In genomic region chr10:33558081-33558480, GRCm38 (mm10) we compare ENCODE assay signal across 15 mouse cellular contexts.
A peak's percentile ranks its signal among the peaks of the same experiment; 100 is the strongest.
DNase-seq lines count a peak whose midpoint lies in the region; ATAC-seq and TF ChIP-seq lines count a peak whose summit lies in the region.
"Had no signal": no experiment of that assay in that cellular context is flagged by ENCODE, and none has a peak within 500 bp of the region (broad histone marks: within the 10 kb centered on the region; RNA-seq: fewer than 3 reads in every experiment).

No protein-coding gene starts in this region.

- no peak for TF ChIP-seq CTCF in cortical plate, adult 2 months (IDR thresholded peaks at IDR 0.05; ENCODE audit: extremely low read depth, insufficient read depth, low read length)

- DNase-seq in adrenal gland, adult 8-10 months: peak; percentile 50
- no peak for DNase-seq in adrenal gland, adult 18-20 months (ENCODE audit: low spot score in 2 of 2)
- peak; percentile 17 for DNase-seq in limb, embryonic 14.5 days (ENCODE audit: low spot score)
- DNase-seq in limb, embryonic 10.5 days (ENCODE audit: low spot score): no peak
- DNase-seq in kidney, postnatal 25 days: peak; percentile 23 to 35
- DNase-seq in yolk sac, embryonic 10.5 days (ENCODE audit: low spot score): no peak
- DNase-seq: cerebellum, postnatal 14 days; heart, adult 18-20 months; heart, postnatal 4 days; spleen, adult 18-20 months; thymus, postnatal 4 days had no signal

- no peaks in the 10 kb centered on the region for H3K9me3 ChIP-seq in limb, embryonic 14.5 days (ENCODE audit: control insufficient read depth, low read length)
- no peaks in the 10 kb centered on the region for H3K9me3 ChIP-seq in limb, embryonic 10.5 days (replicated peaks)
- H3K9me3 ChIP-seq: megakaryocyte, embryonic 14.5 days; neural tube, embryonic 12.5 days had no signal

- no peak overlapping the region for H3K4me3 ChIP-seq in limb, embryonic 14.5 days (replicated peaks; ENCODE audit: low read length)
- no peak overlapping the region for H3K4me3 ChIP-seq in limb, embryonic 10.5 days
- no peak overlapping the region for H3K4me3 ChIP-seq in cortical plate, adult 2 months (ENCODE audit: insufficient read depth, low read length)
- H3K4me3 ChIP-seq: megakaryocyte, embryonic 14.5 days; neural tube, embryonic 12.5 days had no signal

- no peaks in the 10 kb centered on the region for H3K4me1 ChIP-seq in limb, embryonic 14.5 days (ENCODE audit: control insufficient read depth, insufficient read depth, low read length)
- no peaks in the 10 kb centered on the region for H3K4me1 ChIP-seq in limb, embryonic 10.5 days
- peaks cover 1% of the 10 kb centered on the region; the same call in 1 of the 2 replicates for H3K4me1 ChIP-seq in cortical plate, adult 2 months (ENCODE audit: control insufficient read depth, insufficient read depth, low read length)
- H3K4me1 ChIP-seq: megakaryocyte, embryonic 14.5 days; neural tube, embryonic 12.5 days had no signal

- H3K27ac ChIP-seq in limb, embryonic 14.5 days (replicated peaks; ENCODE audit: low read depth, low read length): no peak overlapping the region
- H3K27ac ChIP-seq in limb, embryonic 10.5 days: no peak overlapping the region
- peak overlapping the region; percentile 87 for H3K27ac ChIP-seq in cortical plate, adult 2 months (ENCODE audit: insufficient read depth, low read length)
- H3K27ac ChIP-seq: neural tube, embryonic 12.5 days had no signal

- ATAC-seq in limb, embryonic 14.5 days (ENCODE audit: low FRiP score, low read depth): no peak
- no peak for ATAC-seq in monocyte, adult 5-6 weeks (replicated peaks; ENCODE audit: insufficient number of reproducible peaks, low FRiP score, low TSS enrichment, poor library complexity, severe bottlenecking)

- WGBS in limb, embryonic 14.5 days: 65% methylated on average over 3 of the region's 3 CpGs
- 69% methylated on average over 3 of the region's 3 CpGs for WGBS in limb, embryonic 10.5 days

- no peaks in the 10 kb centered on the region for H3K36me3 ChIP-seq in limb, embryonic 14.5 days (ENCODE audit: control insufficient read depth, insufficient read depth, low read length)
- H3K36me3 ChIP-seq in limb, embryonic 10.5 days: no peaks in the 10 kb centered on the region
- H3K36me3 ChIP-seq: neural tube, embryonic 12.5 days had no signal

- H3K27me3 ChIP-seq in limb, embryonic 14.5 days (ENCODE audit: control insufficient read depth, insufficient read depth, low read length): no peaks in the 10 kb centered on the region
- H3K27me3 ChIP-seq in limb, embryonic 10.5 days (ENCODE audit: low read depth, poor library complexity, severe bottlenecking): no peaks in the 10 kb centered on the region
- H3K27me3 ChIP-seq: megakaryocyte, embryonic 14.5 days; neural tube, embryonic 12.5 days had no signal

- no peak overlapping the region for H3K4me2 ChIP-seq in limb, embryonic 14.5 days (replicated peaks; ENCODE audit: low read depth, low read length, severe bottlenecking)
- H3K4me2 ChIP-seq: neural tube, embryonic 12.5 days had no signal

- no peak for TF ChIP-seq POLR2A in limb, embryonic 14.5 days (IDR thresholded peaks at IDR 0.05; ENCODE audit: borderline replicate concordance, extremely low read depth, insufficient read depth, insufficient read length)
- no peak for TF ChIP-seq POLR2A in cortical plate, adult 2 months (IDR thresholded peaks at IDR 0.05; ENCODE audit: extremely low read depth, insufficient read depth, low read length)

- no peak overlapping the region for H3K9ac ChIP-seq in limb, embryonic 14.5 days (ENCODE audit: low read depth, low read length, severe bottlenecking)
- H3K9ac ChIP-seq: neural tube, embryonic 12.5 days had no signal

Comparison
In these comparisons a context has a peak if more than half of its experiments do, and no peak if none do; other contexts are left out.
1. DNase-seq: peak in adrenal gland, adult 8-10 months (single experiment), limb, embryonic 14.5 days (single experiment) and kidney, postnatal 25 days (2 of 2); none in adrenal gland, adult 18-20 months (0 of 2), limb, embryonic 10.5 days (single experiment) and yolk sac, embryonic 10.5 days (single experiment).